Mouse (Mus musculus) cerebellum, adult 2 months (tissue): ENCODE results near the gene Prok2. TPM values are rescaled to one million over a fixed set of nuclear protein-coding genes. Genes with fewer than 3 reads are reported as not detected.
A peak's percentile ranks its signal among the peaks of the same experiment; 100 is the strongest.

Experiments
- DNase-seq, 2 experiments: peaks; one replicate each; pipeline ENCODE4 v3.0.0; 2021
- H3K27ac ChIP-seq: fragments of 200-500 bp; 2 replicates; pipeline ENCODE4 v1.5.1; 2012; ENCODE audit warnings: low read length, control low read depth, inconsistent platforms; ENCODE audit not compliant: insufficient read depth
- H3K27me3 ChIP-seq: fragments of 200-500 bp; 2 replicates; pipeline ENCODE4 v1.6.1; 2012; ENCODE audit warnings: inconsistent platforms, mild to moderate bottlenecking, low read length, moderate library complexity; ENCODE audit not compliant: control insufficient read depth, insufficient read depth
- H3K4me1 ChIP-seq: fragments of 200-500 bp; 2 replicates; pipeline ENCODE4 v1.6.1; 2011; ENCODE audit warnings: low read length; ENCODE audit not compliant: control insufficient read depth, insufficient read depth
- H3K4me3 ChIP-seq: fragments of 200-500 bp; replicated peaks from 2 replicates; pipeline ENCODE3; 2011; ENCODE audit warnings: mild to moderate bottlenecking, low read depth, low read length, control low read depth; ENCODE audit not compliant: insufficient read depth
- CTCF ChIP-seq: fragments of 200-500 bp; IDR thresholded peaks from 2 replicates; pipeline ENCODE4 v1.5.1; 2011; ENCODE audit warnings: low read depth, mild to moderate bottlenecking, control low read depth, low read length, moderate library complexity, borderline replicate concordance; ENCODE audit not compliant: insufficient read depth
- POLR2A ChIP-seq: fragments of 200-500 bp; IDR thresholded peaks from 2 replicates; pipeline ENCODE4 v1.6.1; 2011; ENCODE audit warnings: low read length, control low read depth, borderline replicate concordance; ENCODE audit not compliant: insufficient read depth
- WGBS: fragments of 180-500 bp; shearing (Covaris S2); methylation state at CpG from one replicate; pipeline ENCODE4 v1.1.7; 2018; 5-methylcytosine and 5-hydroxymethylcytosine counted together
- polyA plus RNA-seq: library from polyadenylated mRNA; depleted of rRNA; stranded (reverse); fragments of >200 nt; gene quantifications from 2 replicates; pipeline ENCODE4 v1.2.3, GENCODE M21; 2012

The Prok2 gene
- polyA plus RNA-seq, 1 experiment: not detected

DNA sequence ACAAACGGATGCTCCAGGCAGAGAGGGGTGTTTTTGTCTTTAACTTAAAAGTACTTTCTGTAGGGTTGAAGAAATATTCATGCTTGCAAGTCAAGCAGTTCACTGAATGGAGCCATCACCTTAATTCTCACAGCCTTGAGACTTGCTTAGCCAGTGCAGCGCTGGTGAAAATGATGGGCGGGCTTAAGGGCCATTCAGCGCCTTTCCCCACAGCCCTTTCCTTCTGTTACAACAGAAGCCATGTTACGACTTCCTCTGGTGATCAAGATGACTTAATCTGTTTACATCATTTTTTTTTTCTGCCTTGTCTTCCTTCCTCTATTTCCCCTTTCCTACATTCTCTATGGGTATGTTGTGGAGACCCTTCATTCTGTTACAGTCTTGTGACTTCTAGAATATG is 20.1 kb upstream of the Prok2 start:
- Histone ChIP-seq H3K4me1 (no peaks in the 10 kb centered on the region), H3K27me3 (no peaks in the 10 kb centered on the region), H3K4me3 (no peak overlapping the region), H3K27ac (no peak overlapping the region)
- DNase-seq: no peak
- 93% methylated on average over 5 of the region's 5 CpGs for WGBS
- TF ChIP-seq POLR2A: no peak
- TF ChIP-seq CTCF: no peak

DNA sequence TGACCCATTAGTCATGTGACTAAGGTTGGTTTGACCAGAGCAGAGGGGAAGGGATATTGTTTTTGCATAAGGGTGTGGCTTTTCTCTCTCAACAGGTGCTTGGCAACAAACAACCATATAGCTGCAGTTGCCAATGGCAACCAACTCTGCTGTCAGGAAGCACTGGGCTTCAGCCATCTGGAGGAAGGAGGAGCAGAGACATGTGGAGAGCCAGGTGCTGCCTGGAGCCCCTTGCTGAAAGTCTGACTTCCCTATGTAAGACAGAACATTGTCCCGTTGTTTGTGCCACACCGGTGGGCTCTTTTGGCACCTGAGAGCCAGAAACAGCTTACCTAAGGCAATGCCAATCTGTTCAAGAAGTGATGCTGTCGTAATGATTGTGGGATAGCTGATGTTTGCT is 16.7 kb upstream of the Prok2 start:
- no peaks in the 10 kb centered on the region for H3K4me1 ChIP-seq
- TF ChIP-seq POLR2A (no peak), CTCF (no peak)
- no peaks in the 10 kb centered on the region for H3K27me3 ChIP-seq
- no peak for DNase-seq
- no peak overlapping the region for H3K27ac ChIP-seq
- H3K4me3 ChIP-seq: no peak overlapping the region
- WGBS: 16% methylated on average over 3 of the region's 3 CpGs

DNA sequence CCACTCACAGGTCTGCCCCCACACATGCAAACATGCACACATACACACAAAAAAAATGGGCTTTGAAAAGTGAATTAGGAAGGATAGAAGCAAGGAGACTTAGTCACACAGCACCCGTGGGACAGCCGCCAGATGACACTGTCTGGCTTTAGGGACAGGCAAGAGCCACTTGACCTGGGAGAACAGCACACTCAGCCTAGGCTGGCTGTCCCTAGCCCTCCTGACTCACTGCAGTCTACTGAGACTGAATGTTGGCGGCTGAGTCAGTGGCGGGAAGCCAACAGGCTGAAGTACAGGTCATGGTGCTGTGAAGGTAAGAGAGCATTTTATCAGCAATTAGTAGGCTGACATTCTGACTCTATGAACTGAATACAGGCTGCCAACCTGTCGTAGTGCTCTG is 8.5 kb upstream of the Prok2 start:
- Histone ChIP-seq H3K4me1 (no peaks in the 10 kb centered on the region), H3K27ac (no peak overlapping the region), H3K27me3 (no peaks in the 10 kb centered on the region), H3K4me3 (no peak overlapping the region)
- DNase-seq: no peak
- TF ChIP-seq CTCF (no peak), POLR2A (no peak)
- 64% methylated on average over 5 of the region's 5 CpGs for WGBS

DNA sequence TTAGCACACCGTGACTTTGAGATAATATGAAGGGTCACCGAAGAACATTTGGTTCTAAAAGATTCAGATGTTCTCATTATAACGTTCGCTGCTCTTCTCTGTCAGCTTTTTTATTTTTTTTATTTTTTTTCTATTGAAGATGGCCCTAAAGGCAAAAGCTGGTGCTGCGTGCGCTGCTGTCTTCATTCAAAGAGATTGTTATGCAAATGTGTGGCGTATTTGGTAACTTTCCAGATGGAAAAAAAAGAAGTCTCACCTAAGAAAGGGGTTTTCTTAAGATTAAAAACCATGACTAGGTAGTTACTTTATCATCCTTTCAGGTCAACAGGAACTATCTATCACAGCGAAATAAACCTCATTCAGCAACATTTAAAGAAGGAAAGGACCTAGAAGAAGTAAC is 6.5 kb upstream of the Prok2 start:
- no peak for DNase-seq
- TF ChIP-seq POLR2A (no peak), CTCF (no peak)

DNA sequence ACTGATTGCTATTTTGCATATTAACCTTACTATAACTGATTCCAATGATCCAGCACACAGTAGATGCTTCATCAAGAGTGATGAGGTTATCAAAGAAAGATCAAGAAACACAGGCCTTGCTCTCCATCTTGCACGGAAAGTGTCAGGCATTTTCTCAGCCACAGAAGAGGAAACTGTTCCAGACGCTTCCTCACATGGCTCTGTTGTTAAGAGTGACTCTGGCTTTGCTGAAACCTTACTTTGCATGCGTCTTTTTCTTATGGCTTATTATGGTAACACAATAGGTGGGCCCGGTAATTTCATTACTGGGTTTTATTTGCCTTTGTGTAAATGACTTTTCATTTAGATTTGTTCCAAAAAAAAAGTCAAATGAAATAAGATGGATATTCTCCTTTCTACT is 5.7 kb upstream of the Prok2 start:
- Histone ChIP-seq H3K4me3 (no peak overlapping the region), H3K27me3 (no peaks in the 10 kb centered on the region), H3K27ac (no peak overlapping the region), H3K4me1 (no peaks in the 10 kb centered on the region)
- DNase-seq: no peak
- no peak for TF ChIP-seq POLR2A
- TF ChIP-seq CTCF: no peak
- 86% methylated on average over 4 of the region's 4 CpGs for WGBS

More for the DNA sequence above, 6.5 kb upstream of the Prok2 start:
- WGBS: 76% methylated on average over 8 of the region's 8 CpGs
- H3K4me3 ChIP-seq: no peak overlapping the region
- no peaks in the 10 kb centered on the region for H3K4me1 ChIP-seq
- H3K27ac ChIP-seq: no peak overlapping the region
- no peaks in the 10 kb centered on the region for H3K27me3 ChIP-seq

DNA sequence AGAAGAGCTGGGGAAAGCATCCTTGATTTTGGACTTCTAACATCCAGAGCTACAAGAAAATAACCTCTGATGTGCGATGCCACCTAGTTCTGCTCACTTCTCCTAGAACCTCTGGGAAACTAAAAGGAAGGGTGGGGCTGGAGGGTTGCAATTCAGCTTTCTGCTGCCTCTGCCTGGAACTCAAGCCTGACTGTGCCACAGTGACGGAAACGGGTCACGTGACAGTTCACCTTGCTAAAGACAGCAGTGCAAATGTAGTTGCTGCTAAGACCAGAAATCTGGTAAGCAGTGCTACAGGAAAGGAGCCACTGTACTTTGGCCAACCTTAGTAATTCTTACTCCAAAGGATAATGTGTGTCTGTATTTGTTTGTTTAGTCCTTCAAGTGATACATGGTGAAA is 3.7 kb upstream of the Prok2 start:
- Histone ChIP-seq H3K27ac (no peak overlapping the region), H3K4me1 (peaks cover 3% of the 10 kb centered on the region; the same call in 1 of the 2 replicates), H3K27me3 (no peaks in the 10 kb centered on the region; the same call in 1 of the 2 replicates), H3K4me3 (no peak overlapping the region)
- WGBS: 90% methylated on average over 4 of the region's 4 CpGs
- no peak for DNase-seq
- TF ChIP-seq POLR2A (no peak), CTCF (no peak)

DNA sequence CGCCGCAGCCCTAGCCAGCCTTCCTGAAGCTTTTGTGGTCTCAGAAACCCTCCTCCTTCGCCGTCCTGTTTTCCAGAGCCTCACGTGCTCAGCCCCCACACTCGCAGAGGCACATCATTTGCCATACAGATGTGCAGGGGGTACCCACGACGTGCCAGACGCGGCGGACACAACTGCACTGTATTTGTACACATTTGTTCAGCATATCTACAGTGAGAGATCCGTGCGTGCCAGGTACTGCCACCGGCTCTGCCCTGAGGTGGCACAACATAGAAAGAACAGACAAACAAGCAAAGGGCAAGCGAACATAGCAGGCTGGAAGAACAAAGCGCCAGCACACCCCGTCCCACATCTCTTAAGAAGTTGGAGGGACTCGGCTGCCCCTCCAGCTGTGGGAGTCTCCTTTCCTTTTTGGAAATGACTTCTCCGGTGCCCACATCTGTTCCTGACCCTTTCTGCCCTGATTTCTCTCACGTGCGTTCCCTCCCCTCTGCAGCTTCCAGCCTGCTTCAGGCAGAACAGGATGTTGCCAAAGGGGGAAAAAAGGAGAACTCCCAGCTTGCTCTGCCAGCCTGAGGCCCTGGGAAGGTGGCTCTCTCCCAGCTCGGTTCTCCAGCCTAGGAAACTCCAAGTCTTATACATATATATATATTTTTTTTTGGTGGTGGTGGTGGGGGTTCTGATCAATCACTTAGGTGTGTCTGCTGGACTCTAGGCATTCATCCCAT is 548 bp upstream of the Prok2 start:
- Histone ChIP-seq H3K4me1 (peaks cover 3% of the 10 kb centered on the region; the same call in 1 of the 2 replicates), H3K4me3 (peak overlapping the region; percentile 32), H3K27me3 (no peaks in the 10 kb centered on the region; the same call in 1 of the 2 replicates), H3K27ac (no peak overlapping the region)
- no peak for DNase-seq
- TF ChIP-seq POLR2A: no peak
- no peak for TF ChIP-seq CTCF
- 5% methylated on average over 22 of the region's 22 CpGs for WGBS

DNA sequence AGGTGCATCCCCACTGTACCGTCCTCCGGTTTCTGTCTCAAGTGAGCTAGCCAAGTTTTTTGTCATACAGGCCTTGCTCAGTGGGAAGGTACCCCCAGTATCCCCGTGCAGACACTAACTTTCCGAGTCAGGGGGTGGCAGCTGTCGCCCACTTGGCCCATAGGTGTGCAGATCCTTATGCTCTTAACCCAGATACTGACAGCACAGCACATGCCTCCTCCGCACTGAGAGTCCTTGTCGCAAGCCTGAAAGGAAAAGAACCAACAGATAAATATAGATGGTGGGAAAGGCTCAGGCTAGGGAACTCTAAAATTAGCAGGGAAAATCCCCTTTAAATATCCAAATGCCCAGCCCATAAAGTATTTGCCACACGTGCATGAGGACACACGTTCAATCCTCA is 3.8 kb downstream of the Prok2 start:
- DNase-seq: no peak
- H3K27ac ChIP-seq: no peak overlapping the region
- TF ChIP-seq POLR2A: no peak
- TF ChIP-seq CTCF: no peak
- no peaks in the 10 kb centered on the region; the same call in 1 of the 2 replicates for H3K27me3 ChIP-seq
- 88% methylated on average over 9 of the region's 9 CpGs for WGBS
- H3K4me3 ChIP-seq: no peak overlapping the region
- H3K4me1 ChIP-seq: peaks cover 3% of the 10 kb centered on the region; the same call in 1 of the 2 replicates
